Mouse (Mus musculus): ENCODE results near the gene Gipc2. TPM values are rescaled to one million over a fixed set of nuclear protein-coding genes. Genes with fewer than 3 reads are reported as not detected.
"Not testable (repeated sequence)": the region's sequence is repeated elsewhere in the genome, so short reads cannot be mapped to it uniquely, and the experiment has no call there.

Gipc2 gene
- polyA plus RNA-seq, 1 experiment from 2014 or later: 2.1 TPM

GRCm38 (mm10) chr3:152149449-152149848 lies 16.6 kb downstream of the Gipc2 start:
- ATAC-seq: no peak
- no peak overlapping the region for H3K4me3 ChIP-seq
- 80% methylated on average over 7 of the region's 7 CpGs for WGBS
- no peak overlapping the region for H3K4me2 ChIP-seq
- H3K9me3 ChIP-seq (replicated peaks): no peaks in the 10 kb centered on the region
- H3K4me1 ChIP-seq: no peaks in the 10 kb centered on the region
- H3K27me3 ChIP-seq: no peaks in the 10 kb centered on the region
- H3K9ac ChIP-seq: no peak overlapping the region
- no peaks in the 10 kb centered on the region for H3K36me3 ChIP-seq (ENCODE audit: poor library complexity, severe bottlenecking)
- no peak overlapping the region for H3K27ac ChIP-seq

GRCm38 (mm10) chr3:152147085-152147831 lies 18.8 kb downstream of the Gipc2 start:
- no peak for ATAC-seq
- no peak overlapping the region for H3K4me2 ChIP-seq
- no peak overlapping the region for H3K4me3 ChIP-seq
- no peaks in the 10 kb centered on the region for H3K9me3 ChIP-seq (replicated peaks)
- no peak overlapping the region for H3K27ac ChIP-seq
- WGBS: 78% methylated on average over 12 of the region's 12 CpGs
- H3K36me3 ChIP-seq (ENCODE audit: poor library complexity, severe bottlenecking): no peaks in the 10 kb centered on the region
- no peaks in the 10 kb centered on the region for H3K4me1 ChIP-seq
- no peaks in the 10 kb centered on the region for H3K27me3 ChIP-seq
- no peak overlapping the region for H3K9ac ChIP-seq

GRCm38 (mm10) chr3:152145186-152145585 lies 20.8 kb downstream of the Gipc2 start:
- peak; percentile 55; the same call in 1 of the 2 replicates for ATAC-seq
- WGBS: 100% methylated on average over 2 of the region's 2 CpGs
- no peak overlapping the region for H3K27ac ChIP-seq

GRCm38 (mm10) chr3:152142989-152143695 lies 22.9 kb downstream of the Gipc2 start:
- no peak for ATAC-seq
- H3K4me2 ChIP-seq: no peak overlapping the region
- no peaks in the 10 kb centered on the region for H3K27me3 ChIP-seq
- H3K4me3 ChIP-seq: no peak overlapping the region
- no peaks in the 10 kb centered on the region for H3K9me3 ChIP-seq (replicated peaks)
- H3K9ac ChIP-seq: no peak overlapping the region
- H3K36me3 ChIP-seq (ENCODE audit: poor library complexity, severe bottlenecking): no peaks in the 10 kb centered on the region
- H3K27ac ChIP-seq: no peak overlapping the region
- no peaks in the 10 kb centered on the region for H3K4me1 ChIP-seq
- 86% methylated on average over 6 of the region's 6 CpGs for WGBS

More at GRCm38 (mm10) chr3:152145186-152145585, 20.8 kb downstream of the Gipc2 start:
- Histone ChIP-seq H3K4me2 (no peak overlapping the region), H3K36me3 (ENCODE audit: poor library complexity, severe bottlenecking) (no peaks in the 10 kb centered on the region), H3K27me3 (no peaks in the 10 kb centered on the region), H3K4me3 (no peak overlapping the region), H3K4me1 (no peaks in the 10 kb centered on the region), H3K9me3 (replicated peaks) (no peaks in the 10 kb centered on the region), H3K9ac (no peak overlapping the region)

GRCm38 (mm10) chr3:152142146-152142545 lies 23.9 kb downstream of the Gipc2 start:
- Histone ChIP-seq H3K36me3 (ENCODE audit: poor library complexity, severe bottlenecking) (no peaks in the 10 kb centered on the region), H3K4me1 (no peaks in the 10 kb centered on the region), H3K27me3 (no peaks in the 10 kb centered on the region), H3K9me3 (replicated peaks) (no peaks in the 10 kb centered on the region), H3K4me2 (no peak overlapping the region), H3K27ac (no peak overlapping the region), H3K9ac (no peak overlapping the region), H3K4me3 (no peak overlapping the region)
- ATAC-seq: no peak
- WGBS: 76% methylated on average over 3 of the region's 3 CpGs

GRCm38 (mm10) chr3:152139308-152139707 lies 26.7 kb downstream of the Gipc2 start:
- not testable (repeated sequence) for H3K4me3 ChIP-seq; H3K4me1 ChIP-seq; H3K36me3 ChIP-seq (ENCODE audit: poor library complexity, severe bottlenecking); H3K9ac ChIP-seq; H3K4me2 ChIP-seq; ATAC-seq; H3K27me3 ChIP-seq; H3K9me3 ChIP-seq (replicated peaks); H3K27ac ChIP-seq
- 92% methylated on average over 3 of the region's 3 CpGs for WGBS

GRCm38 (mm10) chr3:152136106-152136505 lies 29.9 kb downstream of the Gipc2 start:
- not testable (repeated sequence) for H3K9me3 ChIP-seq (replicated peaks); H3K27ac ChIP-seq; ATAC-seq; H3K36me3 ChIP-seq (ENCODE audit: poor library complexity, severe bottlenecking); H3K4me2 ChIP-seq; H3K9ac ChIP-seq; H3K4me1 ChIP-seq; H3K27me3 ChIP-seq; H3K4me3 ChIP-seq
- 85% methylated on average over 16 of the region's 16 CpGs for WGBS

GRCm38 (mm10) chr3:152133621-152134020 lies 32.4 kb downstream of the Gipc2 start:
- no peaks in the 10 kb centered on the region for H3K9me3 ChIP-seq (replicated peaks)

GRCm38 (mm10) chr3:152130963-152131362 lies 35.1 kb downstream of the Gipc2 start:
- 88% methylated on average over 4 of the region's 4 CpGs for WGBS
- no peaks in the 10 kb centered on the region for H3K9me3 ChIP-seq (replicated peaks)
- no peaks in the 10 kb centered on the region for H3K4me1 ChIP-seq
- no peak overlapping the region for H3K27ac ChIP-seq
- H3K4me2 ChIP-seq: no peak overlapping the region
- H3K4me3 ChIP-seq: no peak overlapping the region
- no peak for ATAC-seq
- H3K9ac ChIP-seq: no peak overlapping the region
- no peaks in the 10 kb centered on the region for H3K27me3 ChIP-seq
- H3K36me3 ChIP-seq (ENCODE audit: poor library complexity, severe bottlenecking): no peaks in the 10 kb centered on the region

More at GRCm38 (mm10) chr3:152133621-152134020, 32.4 kb downstream of the Gipc2 start:
- Histone ChIP-seq H3K4me1 (no peaks in the 10 kb centered on the region), H3K9ac (no peak overlapping the region), H3K4me2 (no peak overlapping the region), H3K4me3 (no peak overlapping the region), H3K27ac (no peak overlapping the region), H3K36me3 (ENCODE audit: poor library complexity, severe bottlenecking) (no peaks in the 10 kb centered on the region), H3K27me3 (no peaks in the 10 kb centered on the region)
- WGBS: 85% methylated on average over 9 of the region's 9 CpGs
- ATAC-seq: no peak

GRCm38 (mm10) chr3:152129426-152129825 lies 36.6 kb downstream of the Gipc2 start:
- H3K27me3 ChIP-seq; H3K4me3 ChIP-seq; H3K4me2 ChIP-seq; ATAC-seq; H3K9ac ChIP-seq; H3K36me3 ChIP-seq (ENCODE audit: poor library complexity, severe bottlenecking); H3K27ac ChIP-seq; H3K9me3 ChIP-seq (replicated peaks); H3K4me1 ChIP-seq: not testable (repeated sequence)
- WGBS: 96% methylated on average over 4 of the region's 4 CpGs

GRCm38 (mm10) chr3:152128631-152129030 lies 37.4 kb downstream of the Gipc2 start:
- H3K36me3 ChIP-seq (ENCODE audit: poor library complexity, severe bottlenecking): no peaks in the 10 kb centered on the region
- H3K9ac ChIP-seq: no peak overlapping the region
- no peak overlapping the region for H3K27ac ChIP-seq
- no peak overlapping the region for H3K4me2 ChIP-seq
- H3K9me3 ChIP-seq (replicated peaks): no peaks in the 10 kb centered on the region
- H3K4me1 ChIP-seq: no peaks in the 10 kb centered on the region
- WGBS: 79% methylated on average over 7 of the region's 7 CpGs
- H3K4me3 ChIP-seq: no peak overlapping the region
- no peaks in the 10 kb centered on the region for H3K27me3 ChIP-seq
- no peak for ATAC-seq

- no peaks in the 10 kb centered on the region for H3K4me1 ChIP-seq
- no peak overlapping the region for H3K27ac ChIP-seq
- no peaks in the 10 kb centered on the region for H3K27me3 ChIP-seq
- H3K9me3 ChIP-seq (replicated peaks): no peaks in the 10 kb centered on the region
- no peak for ATAC-seq
- no peaks in the 10 kb centered on the region for H3K36me3 ChIP-seq (ENCODE audit: poor library complexity, severe bottlenecking)
- no peak overlapping the region for H3K4me2 ChIP-seq
- H3K4me3 ChIP-seq: no peak overlapping the region
- no peak overlapping the region for H3K9ac ChIP-seq
- WGBS: 78% methylated on average over 7 of the region's 7 CpGs
Observed at GRCm38 (mm10) chr3:152127144-152127543, 38.9 kb downstream of the Gipc2 start.

Measured in forebrain, embryonic 13.5 days (tissue).